Mouse (Mus musculus) cerebellum, adult 11-12 months (tissue): ENCODE measurements around the gene Ralgapb.
A peak's percentile ranks its signal among the peaks of the same experiment; 100 is the strongest.

Experiments
- DNase-seq: peaks from one replicate; pipeline ENCODE4 v3.0.0; 2022

Gene Ralgapb

DNA sequence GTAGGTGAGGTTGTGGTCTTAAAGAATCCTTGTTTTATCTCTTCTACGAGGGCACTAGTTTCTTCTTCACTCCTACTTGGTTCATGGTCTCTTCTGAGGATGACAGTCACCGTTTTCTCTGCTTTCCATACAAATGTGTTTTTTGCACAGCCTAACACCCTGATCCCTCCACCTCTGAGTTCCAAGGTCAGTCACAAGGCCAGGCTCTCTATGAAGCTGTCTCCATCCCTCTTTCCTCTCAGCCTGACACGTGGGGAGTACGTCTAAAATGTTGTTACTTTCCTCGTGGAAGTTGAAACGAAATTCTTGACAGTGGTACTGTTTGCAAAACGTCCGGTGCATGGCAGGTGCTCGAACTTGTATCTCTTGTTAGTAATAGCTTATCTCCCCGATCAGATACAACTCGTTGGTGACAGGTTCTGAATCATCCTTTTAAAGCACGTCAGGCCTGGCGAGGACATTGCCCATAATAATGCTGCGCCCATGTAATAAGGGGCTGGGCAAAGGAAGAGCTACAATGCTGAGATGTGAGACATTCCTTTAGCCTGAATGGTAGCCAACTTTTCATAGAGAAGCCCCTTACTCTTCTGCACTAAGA, 552 bp upstream of the Ralgapb start:
- DNase-seq = no peak

DNA sequence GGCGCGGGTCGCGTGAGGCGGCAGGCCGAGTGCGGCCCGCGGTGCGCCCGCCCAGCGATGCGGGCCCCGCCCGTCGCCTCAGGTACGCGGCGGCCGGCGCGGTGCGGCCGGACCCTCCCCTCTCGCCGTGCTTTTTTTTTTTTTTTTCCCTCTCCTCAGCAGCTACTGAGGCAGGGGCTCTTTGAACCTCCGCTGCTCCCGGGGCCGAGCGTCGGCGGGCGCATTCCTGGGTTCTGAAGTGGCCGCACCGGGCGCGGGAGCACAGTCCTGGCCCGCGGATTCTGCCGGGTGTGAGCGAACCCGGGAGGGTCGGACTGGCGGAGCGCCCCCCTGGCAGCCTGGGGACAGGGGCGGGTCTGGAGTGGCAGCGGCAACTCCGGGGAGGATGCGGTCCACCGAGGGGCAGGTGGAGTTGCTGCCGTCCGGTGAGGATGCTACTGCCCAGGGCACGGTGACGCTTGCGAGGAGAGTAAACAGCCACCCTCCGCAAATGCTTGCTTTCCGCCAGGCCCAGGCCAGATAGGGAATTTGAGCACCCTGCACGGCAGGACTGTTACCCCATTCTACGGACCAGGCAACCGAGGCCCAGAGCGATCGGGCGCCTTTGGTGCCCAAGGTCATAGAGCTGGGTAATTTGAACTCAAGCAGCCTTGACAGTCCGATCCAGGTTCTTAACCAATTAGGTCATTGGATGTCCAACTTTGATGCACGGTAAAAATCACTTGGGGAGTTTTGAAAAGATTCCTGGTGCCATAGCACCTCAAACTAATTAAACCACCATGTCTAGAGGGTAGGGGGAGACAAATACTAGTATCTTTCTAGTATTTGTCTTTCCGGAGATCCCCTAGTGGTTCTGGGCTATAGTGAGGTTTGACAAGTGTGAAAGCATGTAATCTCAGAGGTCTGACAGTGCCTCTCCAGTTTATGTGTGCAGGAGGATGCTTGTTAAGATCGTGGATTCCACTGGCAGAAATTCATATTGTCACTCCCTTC, 670 bp downstream of the Ralgapb start:
- peak; percentile 65 for DNase-seq

DNA sequence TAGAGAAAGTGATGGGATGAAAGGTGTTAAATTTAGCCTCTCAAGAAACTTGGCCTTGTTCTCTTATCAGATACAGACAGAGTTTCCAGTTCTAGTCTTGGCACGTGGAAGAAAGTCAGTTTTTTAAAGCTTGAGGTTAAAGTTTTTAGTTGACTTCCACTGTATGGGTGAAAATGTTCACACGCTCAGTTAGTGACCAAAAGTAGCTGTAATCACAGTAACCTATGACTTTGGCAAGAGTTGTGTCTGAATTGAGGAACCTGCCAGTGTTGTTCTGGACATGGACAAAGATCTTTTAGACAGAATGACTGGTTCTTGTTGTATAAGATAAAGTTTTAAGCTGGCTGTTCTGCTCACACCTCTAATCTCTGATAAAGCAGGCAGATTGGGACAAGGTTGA, 3.6 kb downstream of the Ralgapb start:
- DNase-seq = no peak

DNA sequence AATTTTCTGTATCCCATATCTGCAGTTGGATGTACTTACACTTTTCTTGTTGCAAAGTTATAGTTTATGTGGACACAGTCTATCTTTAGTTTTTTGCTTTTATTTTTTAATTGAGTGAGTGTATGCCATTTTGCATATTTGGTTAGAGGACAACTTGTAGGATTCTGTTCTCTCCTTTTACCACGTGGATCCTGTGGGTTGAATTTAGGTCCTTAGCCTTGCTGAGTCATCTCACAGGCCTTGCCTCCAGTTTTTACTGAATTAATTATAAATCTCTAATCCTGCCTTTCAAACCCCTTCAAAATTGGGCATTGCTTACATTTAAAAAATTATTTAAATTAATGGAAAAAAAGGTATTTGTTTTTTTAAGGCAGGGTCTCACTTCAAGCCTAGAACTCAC, 6.2 kb downstream of the Ralgapb start:
- no peak for DNase-seq

DNA sequence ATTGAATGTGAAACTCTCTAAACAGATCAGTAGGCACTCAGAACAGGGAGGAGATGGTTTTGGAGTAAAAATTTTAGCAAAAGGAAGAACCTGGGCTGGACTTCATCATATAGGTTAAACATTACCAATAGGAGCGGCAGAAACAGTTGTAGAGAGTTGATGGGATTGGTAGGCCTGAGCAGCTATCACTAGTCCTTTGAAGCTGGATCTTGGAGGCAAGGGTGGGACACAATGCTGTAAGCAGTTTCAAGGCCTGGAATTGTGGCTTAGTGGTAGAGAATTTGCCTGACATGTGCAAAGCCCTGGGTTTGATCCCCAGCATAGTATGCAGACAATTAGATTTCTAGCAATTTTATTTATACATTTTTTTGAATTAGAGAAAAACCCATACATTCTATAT, 9.0 kb downstream of the Ralgapb start:
- DNase-seq = no peak

DNA sequence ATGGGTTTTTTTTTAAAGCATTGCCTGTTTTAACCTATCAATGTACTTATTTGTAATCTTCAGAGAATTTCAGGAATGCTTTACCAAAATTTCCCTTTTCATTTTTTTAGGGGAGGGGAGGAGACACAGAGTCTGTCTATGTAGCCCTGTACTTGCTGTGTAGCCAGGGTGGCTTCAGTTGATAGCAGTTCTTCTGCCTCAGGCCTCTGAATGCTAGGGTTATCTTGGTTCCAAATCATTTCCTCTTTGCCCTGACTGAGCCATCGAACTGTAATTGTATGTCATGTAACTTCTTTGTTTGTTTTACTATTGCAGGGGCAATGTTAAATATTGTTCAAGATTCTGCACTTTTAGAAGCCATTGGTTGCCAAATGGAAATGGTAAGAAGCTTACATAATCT, 36.2 kb downstream of the Ralgapb start:
- DNase-seq = no peak

DNA sequence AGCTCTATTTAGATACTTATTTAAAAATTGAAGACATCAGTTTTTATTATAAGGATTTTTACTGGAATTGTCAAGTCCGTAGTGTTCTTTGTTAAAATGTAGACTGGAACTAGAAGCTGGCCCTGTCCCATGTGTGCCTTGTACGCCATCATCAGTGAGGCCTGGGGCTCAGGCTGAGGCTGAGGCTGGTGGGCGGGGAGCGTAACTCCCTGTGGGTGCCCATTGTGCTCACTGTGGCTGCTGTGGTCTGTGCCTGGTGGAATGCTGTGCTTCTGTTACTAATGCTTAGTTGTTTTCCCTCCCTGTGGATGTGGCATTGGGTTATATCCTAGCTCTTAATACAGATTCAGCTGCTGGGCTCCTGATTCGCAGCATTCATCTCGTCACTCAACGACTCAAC, 40.2 kb downstream of the Ralgapb start:
- DNase-seq = no peak

DNA sequence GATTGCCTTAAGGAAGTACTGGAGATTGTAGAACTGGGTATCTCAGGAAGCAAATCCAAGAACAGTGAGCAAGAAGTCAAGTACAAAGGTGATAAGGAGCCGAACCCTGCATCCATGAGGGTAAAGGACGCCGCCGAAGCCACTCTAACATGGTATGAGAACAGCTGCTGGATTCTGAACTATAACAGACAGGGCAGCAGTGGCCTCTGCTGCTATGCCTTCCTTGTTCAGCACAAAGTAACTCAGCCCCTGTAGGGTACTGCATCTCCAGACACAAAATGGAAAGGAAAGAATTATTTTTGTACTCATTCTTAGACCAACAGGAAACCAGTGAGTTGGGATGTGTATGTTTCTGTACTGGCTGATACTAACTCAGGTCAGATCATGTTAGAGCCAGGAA, 46.8 kb downstream of the Ralgapb start:
- no peak for DNase-seq

DNA sequence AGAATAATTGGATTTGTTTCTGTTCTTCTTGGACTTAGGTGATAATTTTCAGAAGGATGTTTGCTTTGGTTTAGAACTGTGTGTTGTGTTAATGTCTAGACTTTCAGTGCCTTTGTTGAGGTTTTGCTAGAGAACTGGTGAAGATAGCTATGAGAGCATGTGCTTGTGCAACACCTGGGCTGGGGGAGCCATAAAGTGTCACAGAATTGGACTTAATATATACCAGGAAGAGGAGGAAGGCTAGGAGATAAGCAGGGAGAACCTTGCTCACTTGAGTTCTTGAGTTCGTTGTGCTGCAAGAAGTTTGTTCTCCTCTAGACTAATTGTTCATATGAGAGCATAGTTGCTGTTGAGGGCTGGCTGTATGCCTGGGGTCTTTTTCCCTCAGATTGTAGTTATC, 48.0 kb downstream of the Ralgapb start:
- no peak for DNase-seq

DNA sequence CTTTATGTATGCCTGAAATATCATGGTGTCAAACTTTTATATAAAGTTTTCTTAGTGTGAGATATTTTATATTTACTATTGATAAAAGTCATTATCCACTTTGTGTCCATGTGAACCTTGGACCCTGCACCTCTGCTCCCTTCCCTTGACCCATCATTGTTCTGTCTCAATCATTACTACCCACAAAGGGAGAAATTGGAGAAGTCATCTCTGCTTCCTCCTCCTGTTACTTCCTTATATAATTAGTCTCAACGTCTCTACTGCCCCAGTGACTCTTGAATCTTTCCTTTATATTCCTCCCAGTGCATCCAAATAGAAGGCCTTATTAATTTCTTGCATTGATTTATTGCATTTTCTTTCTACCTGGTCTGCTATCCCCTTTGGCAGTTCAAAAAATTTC, 52.8 kb downstream of the Ralgapb start:
- DNase-seq = no peak

DNA sequence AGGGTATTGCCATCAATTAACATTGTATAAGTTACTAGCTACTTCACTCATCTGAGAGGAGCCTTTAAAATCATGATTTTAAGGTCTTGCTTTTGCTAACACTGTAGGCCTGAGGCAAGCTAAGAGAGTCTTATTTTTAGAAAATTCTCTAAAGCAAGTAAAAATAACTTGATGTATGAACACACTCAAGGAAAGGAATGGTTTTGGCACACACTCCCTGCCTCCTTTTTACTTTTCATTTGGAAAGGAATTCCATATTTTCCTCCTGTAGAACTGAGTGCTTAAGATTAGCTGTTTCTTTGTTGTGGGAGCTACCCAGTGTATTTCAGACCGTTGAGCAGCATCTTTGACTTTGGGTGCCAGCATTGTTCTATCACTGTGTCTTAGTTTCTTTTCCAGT, 64.5 kb downstream of the Ralgapb start:
- no peak for DNase-seq

DNA sequence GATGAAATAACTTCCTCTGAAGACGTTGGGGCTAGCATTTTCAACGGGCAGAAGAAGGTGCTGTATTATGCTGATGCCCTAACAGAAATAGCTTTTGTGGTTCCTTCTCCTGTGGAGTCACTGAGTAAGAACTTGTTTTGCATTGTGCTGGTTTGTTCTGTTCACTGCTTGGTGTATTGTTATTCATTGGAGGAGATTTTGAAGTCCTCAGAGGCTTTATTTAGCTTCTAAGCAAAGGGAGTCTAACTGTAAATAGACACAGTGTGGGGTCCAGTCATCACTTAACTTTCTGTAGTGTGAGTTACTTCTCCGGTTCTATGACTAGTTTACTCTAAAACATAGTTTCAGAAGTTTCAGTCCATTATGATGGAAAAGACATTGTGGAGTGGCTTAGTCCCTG, 68.0 kb downstream of the Ralgapb start:
- no peak for DNase-seq

DNA sequence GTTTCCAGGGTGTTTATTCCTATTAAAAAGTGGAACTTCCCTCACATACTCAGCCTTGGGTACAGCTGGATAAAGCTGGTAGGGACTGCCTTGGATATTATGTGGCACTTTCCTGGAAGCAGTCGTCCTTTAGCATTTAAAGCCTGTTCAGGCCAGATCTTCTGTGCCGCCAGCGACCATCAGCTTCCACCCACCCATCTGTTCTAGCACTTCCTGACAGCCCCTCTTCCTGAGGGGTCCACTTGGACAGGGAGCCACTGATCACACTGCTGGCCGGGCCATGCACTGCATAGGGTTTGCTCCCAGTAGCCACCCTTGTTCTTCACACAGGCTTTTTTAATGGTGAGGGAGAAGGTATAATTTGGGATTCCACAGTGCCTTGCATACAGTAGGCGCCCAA, 88.8 kb downstream of the Ralgapb start:
- no peak for DNase-seq

DNA sequence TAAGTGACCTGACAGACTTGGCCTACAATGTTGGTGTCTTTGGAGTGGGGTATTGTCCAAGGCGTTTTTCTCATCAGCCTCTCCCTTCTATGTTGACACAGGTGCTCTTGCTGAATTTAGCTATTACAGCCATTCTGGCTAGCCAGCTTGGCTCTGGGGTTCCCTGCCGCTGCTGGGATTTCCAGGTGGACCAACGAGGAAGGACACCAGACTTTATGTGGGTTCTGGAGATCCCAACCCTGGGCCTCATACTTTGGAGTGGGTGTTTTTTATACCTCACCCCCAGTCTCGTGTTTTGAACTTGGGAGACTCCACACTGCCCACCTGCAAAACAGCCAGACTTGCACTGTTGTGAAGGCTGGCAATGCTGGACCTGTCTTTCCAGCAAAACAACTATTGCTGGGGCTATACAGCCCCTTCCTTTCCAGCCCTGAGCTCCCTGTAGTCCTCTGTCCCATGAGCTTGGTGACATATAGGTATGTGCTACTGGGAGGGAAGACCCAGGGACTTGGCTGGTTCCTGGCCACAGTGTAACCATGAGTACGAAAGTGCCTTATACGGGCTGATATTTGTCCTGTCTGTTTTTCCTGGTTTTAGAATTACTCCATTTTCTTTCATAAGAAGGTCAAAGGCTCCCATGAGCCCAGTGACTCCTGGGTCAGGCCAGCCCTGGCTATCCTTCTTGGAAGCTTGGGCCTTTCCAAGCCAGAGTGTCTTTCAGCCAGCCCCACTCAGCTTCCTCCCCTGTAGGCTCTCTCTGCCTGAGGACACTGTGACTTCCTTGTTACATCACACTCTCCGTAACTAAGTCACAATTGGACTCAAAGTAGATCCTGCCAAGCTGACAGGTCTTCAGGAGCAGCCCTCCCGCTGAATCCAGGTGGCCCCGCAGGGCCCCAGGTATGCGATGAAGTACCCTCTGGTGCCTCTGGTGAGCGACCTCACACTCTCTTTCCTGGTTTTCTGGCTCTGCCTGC, 92.5 kb downstream of the Ralgapb start, which contains the start of gene Adig:
Gene Adig, plus strand, starts transcription at position 777 of the 977 bp plus-strand sequence.
- DNase-seq = no peak

DNA sequence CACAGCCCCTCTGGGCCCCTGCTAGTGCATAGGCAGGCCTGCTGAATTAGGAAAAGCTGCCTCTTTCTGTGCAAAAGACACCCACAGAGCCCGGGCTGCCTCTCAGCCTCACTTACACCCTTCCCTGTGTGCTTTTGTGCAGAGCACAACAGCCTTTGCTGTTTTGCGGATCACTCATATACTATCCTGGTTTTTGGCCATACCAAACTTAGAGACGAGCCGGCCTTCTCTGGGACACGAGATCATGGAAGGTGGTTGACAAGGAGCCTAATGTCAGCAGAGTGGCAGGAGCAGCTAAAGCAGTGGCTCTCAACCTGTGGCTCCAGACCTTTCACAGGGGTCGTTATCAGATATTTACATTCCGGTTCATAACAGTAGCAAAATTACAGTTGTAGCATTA, 93.6 kb downstream of the Ralgapb start:
- no peak for DNase-seq

DNA sequence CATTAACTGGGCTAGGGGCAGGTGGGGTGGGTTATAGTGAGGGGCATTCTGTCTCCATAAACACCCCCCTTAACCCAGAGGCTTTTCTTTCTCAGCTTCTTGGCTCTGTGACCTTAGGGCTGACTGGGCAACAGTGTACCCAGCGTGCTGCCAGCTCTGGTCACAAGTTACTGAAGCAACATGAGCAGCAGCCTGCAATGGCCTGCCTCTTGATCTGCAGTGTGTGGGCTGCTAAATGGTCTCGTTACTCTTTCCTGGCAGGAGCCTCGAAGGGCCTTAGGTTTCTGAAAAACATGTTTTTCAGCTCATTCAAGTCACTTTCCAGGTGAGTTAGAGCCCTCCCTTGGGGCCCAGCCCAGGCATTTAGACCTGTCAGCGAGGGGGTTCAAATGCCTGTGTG, 94.0 kb downstream of the Ralgapb start:
- no peak for DNase-seq

DNA sequence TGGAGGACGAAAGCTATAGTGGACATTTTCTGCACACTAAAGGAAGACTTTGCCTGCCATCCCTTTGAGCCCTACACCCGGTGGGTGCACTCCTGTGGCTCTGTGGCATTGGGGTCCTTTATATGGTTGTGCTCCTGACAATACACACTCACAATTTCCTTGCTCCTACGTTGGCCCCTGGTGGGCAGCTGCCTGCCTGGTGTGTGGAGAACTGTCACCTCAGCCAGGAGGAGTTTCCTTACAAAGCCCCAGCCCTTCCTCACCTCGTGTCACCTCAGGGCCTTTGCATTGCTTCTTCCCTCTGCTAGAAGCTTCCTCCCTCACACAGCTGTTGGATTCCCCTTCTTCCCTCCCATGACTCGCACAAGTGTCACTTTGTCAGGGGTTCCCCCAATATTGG, 96.8 kb downstream of the Ralgapb start:
- DNase-seq = no peak

DNA sequence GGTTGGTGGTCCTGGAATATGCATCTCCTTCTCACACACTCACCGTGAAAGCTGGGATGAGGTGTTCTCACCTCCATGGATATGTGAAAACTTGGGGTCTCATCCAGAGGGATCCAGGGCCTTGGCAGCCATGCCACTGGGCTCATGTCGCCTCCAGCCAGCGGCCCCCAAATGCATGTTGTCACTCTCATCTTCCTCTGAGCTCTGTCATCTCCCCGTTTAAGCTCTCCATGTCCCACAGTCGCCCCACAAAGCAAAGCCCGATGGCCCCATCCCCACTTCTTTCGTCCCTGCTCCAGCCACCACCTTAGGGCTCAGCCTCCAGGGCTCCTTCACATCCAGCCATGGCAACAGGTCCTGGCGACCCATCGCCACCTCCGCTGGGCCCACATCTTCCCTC, 97.4 kb downstream of the Ralgapb start:
- no peak for DNase-seq

DNA sequence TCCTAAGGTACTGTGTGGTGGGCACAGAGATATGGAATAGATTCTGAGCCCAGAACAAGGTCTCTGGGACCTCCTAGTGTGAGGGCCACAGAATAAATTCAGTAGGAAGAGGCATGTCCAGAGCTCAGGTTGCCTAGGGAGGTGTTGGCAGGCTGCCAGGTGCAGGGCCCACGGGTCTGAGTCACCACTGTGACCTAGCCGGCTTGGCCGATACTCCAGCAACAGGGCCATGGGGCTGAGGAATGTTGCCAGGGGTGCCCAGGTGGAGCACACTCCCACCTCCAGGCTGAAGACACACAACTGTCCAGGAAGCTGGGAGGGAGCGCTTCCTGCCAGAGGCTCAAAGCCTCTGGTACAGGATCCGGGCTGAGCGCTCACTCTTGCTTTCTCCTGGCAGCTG, 101.0 kb downstream of the Ralgapb start:
- no peak for DNase-seq

DNA sequence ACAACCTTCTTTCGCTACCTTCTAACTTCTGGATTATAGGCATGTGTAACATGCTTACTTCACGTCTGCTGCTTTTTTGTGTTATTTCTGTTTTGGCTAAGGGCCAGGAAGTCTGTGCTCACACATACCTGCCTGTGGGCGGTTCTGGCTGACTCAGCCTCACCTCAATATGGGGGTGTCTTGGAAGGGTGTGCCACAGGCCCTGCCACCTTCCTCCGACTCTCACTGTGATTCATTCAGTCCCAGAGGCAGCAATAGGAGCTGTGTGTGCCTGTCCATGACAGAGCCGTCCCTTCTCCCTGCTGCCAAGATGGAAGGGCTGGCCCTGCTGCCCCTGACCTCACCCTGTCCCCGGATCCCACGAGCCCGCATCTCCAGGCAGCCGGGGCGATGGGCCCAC, 102.9 kb downstream of the Ralgapb start, which contains the start of gene Arhgap40:
Gene Arhgap40, plus strand, starts transcription at position 269 of the 400 bp plus-strand sequence.
- DNase-seq = no peak

DNA sequence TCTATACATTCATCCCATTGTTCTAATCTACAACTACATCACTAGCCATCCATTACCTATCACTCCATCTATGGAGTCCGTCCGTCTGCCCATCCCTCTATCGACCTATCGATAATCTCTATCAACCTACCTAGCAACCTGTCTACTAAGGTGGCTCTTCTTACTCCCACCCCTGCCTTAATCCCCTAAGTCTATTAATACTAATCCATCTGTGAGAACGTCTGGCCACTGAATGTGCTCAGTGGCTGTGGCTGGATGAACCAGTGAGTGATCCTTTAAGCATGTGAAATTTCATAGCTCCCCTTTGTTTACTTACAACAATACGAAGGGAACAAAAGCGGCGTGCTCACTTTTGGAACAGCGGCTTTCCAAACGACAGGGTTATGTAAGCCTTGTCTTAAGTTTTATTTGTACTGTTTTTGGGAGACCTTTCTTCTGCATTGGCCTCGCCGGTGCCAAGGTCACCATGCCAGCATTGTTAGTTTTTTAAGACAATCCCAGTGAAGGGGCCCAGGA, 104.2 kb downstream of the Ralgapb start:
- DNase-seq = no peak

DNA sequence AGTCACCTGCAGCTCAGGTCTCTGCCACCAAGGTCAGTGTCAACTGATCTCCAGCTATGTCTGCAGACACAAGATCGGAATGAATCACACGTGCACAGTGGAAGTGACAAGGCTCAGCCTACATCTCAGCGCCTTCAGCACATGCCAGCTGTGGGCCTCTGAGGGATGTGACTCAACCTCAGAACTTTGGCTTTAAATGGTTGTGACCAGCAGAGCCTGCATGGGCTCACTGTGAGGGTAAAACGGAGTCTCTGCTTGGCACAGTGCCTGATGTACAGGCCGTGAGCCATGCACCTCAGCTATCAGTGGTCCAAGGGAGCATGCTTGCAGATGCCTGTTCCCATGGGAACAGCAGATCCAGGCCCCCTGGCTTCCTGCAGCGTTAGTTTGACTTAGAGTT, 108.9 kb downstream of the Ralgapb start:
- DNase-seq = no peak

DNA sequence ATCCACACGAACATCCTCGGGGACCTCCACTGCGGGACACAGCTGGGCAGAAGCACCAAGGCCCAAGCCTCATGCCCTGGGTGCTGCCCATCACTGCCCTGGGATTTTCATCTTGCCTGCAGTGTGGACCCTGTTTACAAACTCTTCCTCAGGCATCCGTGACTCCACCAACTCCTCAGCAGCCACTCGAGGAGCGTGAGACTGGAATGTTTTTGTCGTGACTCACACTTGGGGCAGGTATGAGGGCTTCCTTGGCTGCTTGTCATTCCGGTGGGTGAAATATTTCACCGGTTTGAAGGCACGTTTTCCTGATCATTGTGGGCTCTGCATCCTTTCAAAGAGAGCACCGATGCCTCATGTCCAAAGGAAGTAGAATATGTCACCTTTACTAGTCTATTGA, 109.4 kb downstream of the Ralgapb start:
- DNase-seq = no peak
